Mouse (Mus musculus) heart, postnatal 0 days (tissue): ENCODE data around the gene Ptprcap.

Experiments used
- CTCF ChIP-seq: IDR thresholded peaks from 2 replicates; pipeline ENCODE4 v1.5.1; 2016; ENCODE audit warnings: antibody characterized with exemption, control low read depth, low read depth
- EP300 ChIP-seq: IDR thresholded peaks from 2 replicates; pipeline ENCODE4 v1.6.1; 2016; ENCODE audit warnings: antibody characterized with exemption, low read depth

GRCm38 (mm10) chr19:4166678-4167476 lies 13.5 kb downstream of the Ptprcap start:
- TF ChIP-seq CTCF (no peak), EP300 (peak; percentile 72; the same call in 1 of the 2 replicates)
